Mouse (Mus musculus): ENCODE results near the gene Olfr20. TPM values are rescaled to one million over a fixed set of nuclear protein-coding genes. Genes with fewer than 3 reads are reported as not detected.

The Olfr20 gene
- total and polyA plus RNA-seq, 2 experiments from 2014 or later = not detected

- Histone ChIP-seq H3K9ac (replicated peaks; ENCODE audit: low read depth, low read length) (no peak overlapping the region), H3K4me2 (ENCODE audit: low read depth, low read length) (no peak overlapping the region), H3K36me3 (replicated peaks; ENCODE audit: control insufficient read depth, insufficient read depth, low read length) (no peaks in the 10 kb centered on the region), H3K4me3 (ENCODE audit: low read depth, low read length) (no peak overlapping the region), H3K27ac (ENCODE audit: low read depth) (no peak overlapping the region), H3K4me1 (ENCODE audit: control insufficient read depth, insufficient read depth) (no peaks in the 10 kb centered on the region), H3K27me3 (ENCODE audit: control insufficient read depth, insufficient read depth, low read length) (no peaks in the 10 kb centered on the region), H3K9me3 (replicated peaks; ENCODE audit: control insufficient read depth, low read length) (no peaks in the 10 kb centered on the region)
- 58% methylated on average over 12 of the region's 12 CpGs for WGBS
- no peak for DNase-seq (ENCODE audit: low spot score)
- TF ChIP-seq EP300 (IDR thresholded peaks at IDR 0.05; ENCODE audit: low read depth) = no peak
- TF ChIP-seq CTCF (IDR thresholded peaks at IDR 0.05; ENCODE audit: low read depth) = no peak
- no peak for ATAC-seq (ENCODE audit: insufficient read depth, low read depth)
These were observed 24.1 kb upstream of the Olfr20 start for GRCm38 (mm10) chr11:73326485-73326886.

- H3K4me1 ChIP-seq (ENCODE audit: control insufficient read depth, insufficient read depth) = no peaks in the 10 kb centered on the region
- no peak overlapping the region for H3K9ac ChIP-seq (replicated peaks; ENCODE audit: low read depth, low read length)
- no peaks in the 10 kb centered on the region for H3K9me3 ChIP-seq (replicated peaks; ENCODE audit: control insufficient read depth, low read length)
- H3K27ac ChIP-seq (ENCODE audit: low read depth) = no peak overlapping the region
- 46% methylated on average over 4 of the region's 4 CpGs for WGBS
- no peak overlapping the region for H3K4me2 ChIP-seq (ENCODE audit: low read depth, low read length)
- H3K4me3 ChIP-seq (ENCODE audit: low read depth, low read length) = no peak overlapping the region
- no peaks in the 10 kb centered on the region for H3K36me3 ChIP-seq (replicated peaks; ENCODE audit: control insufficient read depth, insufficient read depth, low read length)
- TF ChIP-seq CTCF (IDR thresholded peaks at IDR 0.05; ENCODE audit: low read depth) (no peak), EP300 (IDR thresholded peaks at IDR 0.05; ENCODE audit: low read depth) (no peak)
- ATAC-seq (ENCODE audit: insufficient read depth, low read depth) (no peak), DNase-seq (ENCODE audit: low spot score) (no peak)
- H3K27me3 ChIP-seq (ENCODE audit: control insufficient read depth, insufficient read depth, low read length) = no peaks in the 10 kb centered on the region
These were observed 23.2 kb upstream of the Olfr20 start for GRCm38 (mm10) chr11:73327361-73327760.

- no peaks in the 10 kb centered on the region for H3K36me3 ChIP-seq (replicated peaks; ENCODE audit: control insufficient read depth, insufficient read depth, low read length)
- no peak within 1 kb of the TSS for H3K4me2 ChIP-seq (ENCODE audit: low read depth, low read length)
- no peak for DNase-seq (ENCODE audit: low spot score)
- TF ChIP-seq EP300 (IDR thresholded peaks at IDR 0.05; ENCODE audit: low read depth) (no peak), CTCF (IDR thresholded peaks at IDR 0.05; ENCODE audit: low read depth) (no peak)
- no peak within 1 kb of the TSS for H3K27ac ChIP-seq (ENCODE audit: low read depth)
- no peak within 1 kb of the TSS for H3K9ac ChIP-seq (replicated peaks; ENCODE audit: low read depth, low read length)
- no peak within 1 kb of the TSS for H3K4me3 ChIP-seq (ENCODE audit: low read depth, low read length)
- H3K9me3 ChIP-seq (replicated peaks; ENCODE audit: control insufficient read depth, low read length) = no peaks in the 10 kb centered on the region
- no peaks in the 10 kb centered on the region for H3K27me3 ChIP-seq (ENCODE audit: control insufficient read depth, insufficient read depth, low read length)
- no peaks in the 10 kb centered on the region for H3K4me1 ChIP-seq (ENCODE audit: control insufficient read depth, insufficient read depth)
- 72% methylated on average over 27 of the region's 27 CpGs for WGBS
- ATAC-seq (ENCODE audit: insufficient read depth, low read depth) = no peak
These were observed 21.1 kb upstream of the Olfr20 start, which contains the start of the genes Aspa, Gm49340 and Spata22 for GRCm38 (mm10) chr11:73329442-73329841. Gene Aspa (minus strand): TSS chr11:73329596. Gene Gm49340 (plus strand): TSS chr11:73329741. Gene Spata22 (plus strand): TSS chr11:73329741.

GRCm38 (mm10) chr11:73333357-73333756, 17.2 kb upstream of the Olfr20 start:
- TF ChIP-seq EP300 (IDR thresholded peaks at IDR 0.05; ENCODE audit: low read depth) = no peak
- 62% methylated on average over 2 of the region's 2 CpGs for WGBS
- H3K4me3 ChIP-seq (ENCODE audit: low read depth, low read length) = no peak overlapping the region
- no peaks in the 10 kb centered on the region for H3K4me1 ChIP-seq (ENCODE audit: control insufficient read depth, insufficient read depth)
- H3K36me3 ChIP-seq (replicated peaks; ENCODE audit: control insufficient read depth, insufficient read depth, low read length) = no peaks in the 10 kb centered on the region
- H3K9me3 ChIP-seq (replicated peaks; ENCODE audit: control insufficient read depth, low read length) = no peaks in the 10 kb centered on the region
- no peaks in the 10 kb centered on the region for H3K27me3 ChIP-seq (ENCODE audit: control insufficient read depth, insufficient read depth, low read length)
- H3K9ac ChIP-seq (replicated peaks; ENCODE audit: low read depth, low read length) = no peak overlapping the region
- ATAC-seq (ENCODE audit: insufficient read depth, low read depth) = no peak
- no peak for DNase-seq (ENCODE audit: low spot score)
- no peak overlapping the region for H3K27ac ChIP-seq (ENCODE audit: low read depth)
- no peak overlapping the region for H3K4me2 ChIP-seq (ENCODE audit: low read depth, low read length)

- Histone ChIP-seq H3K27me3 (ENCODE audit: control insufficient read depth, insufficient read depth, low read length) (no peaks in the 10 kb centered on the region), H3K36me3 (replicated peaks; ENCODE audit: control insufficient read depth, insufficient read depth, low read length) (no peaks in the 10 kb centered on the region), H3K4me2 (ENCODE audit: low read depth, low read length) (no peak overlapping the region), H3K9me3 (replicated peaks; ENCODE audit: control insufficient read depth, low read length) (no peaks in the 10 kb centered on the region), H3K4me3 (ENCODE audit: low read depth, low read length) (no peak overlapping the region), H3K27ac (ENCODE audit: low read depth) (no peak overlapping the region), H3K4me1 (ENCODE audit: control insufficient read depth, insufficient read depth) (no peaks in the 10 kb centered on the region), H3K9ac (replicated peaks; ENCODE audit: low read depth, low read length) (no peak overlapping the region)
- no peak for TF ChIP-seq CTCF (IDR thresholded peaks at IDR 0.05; ENCODE audit: low read depth)
- TF ChIP-seq EP300 (IDR thresholded peaks at IDR 0.05; ENCODE audit: low read depth) = no peak
- ATAC-seq (ENCODE audit: insufficient read depth, low read depth) = no peak
- DNase-seq (ENCODE audit: low spot score) = no peak
- WGBS = 60% methylated on average over 4 of the region's 4 CpGs
These were observed 13.7 kb upstream of the Olfr20 start for GRCm38 (mm10) chr11:73336919-73337318.

- WGBS = 57% methylated on average over 2 of the region's 2 CpGs
- Histone ChIP-seq H3K27ac (ENCODE audit: low read depth) (no peak within 1 kb of the TSS), H3K4me2 (ENCODE audit: low read depth, low read length) (no peak within 1 kb of the TSS), H3K9ac (replicated peaks; ENCODE audit: low read depth, low read length) (no peak within 1 kb of the TSS), H3K4me1 (ENCODE audit: control insufficient read depth, insufficient read depth) (no peaks in the 10 kb centered on the region), H3K4me3 (ENCODE audit: low read depth, low read length) (no peak within 1 kb of the TSS), H3K36me3 (replicated peaks; ENCODE audit: control insufficient read depth, insufficient read depth, low read length) (no peaks in the 10 kb centered on the region), H3K9me3 (replicated peaks; ENCODE audit: control insufficient read depth, low read length) (no peaks in the 10 kb centered on the region), H3K27me3 (ENCODE audit: control insufficient read depth, insufficient read depth, low read length) (no peaks in the 10 kb centered on the region)
- TF ChIP-seq CTCF (IDR thresholded peaks at IDR 0.05; ENCODE audit: low read depth) (no peak), EP300 (IDR thresholded peaks at IDR 0.05; ENCODE audit: low read depth) (no peak)
- DNase-seq (ENCODE audit: low spot score) (no peak), ATAC-seq (ENCODE audit: insufficient read depth, low read depth) (no peak)
These were observed 20.4 kb downstream of the Olfr20 start, which contains the start of gene Olfr376 for GRCm38 (mm10) chr11:73370946-73371345. Gene Olfr376 (plus strand): TSS chr11:73371246.

Measured in heart, postnatal 0 days (tissue).